Mouse (Mus musculus) embryonic facial prominence, embryonic 12.5 days (tissue): ENCODE results near the gene Tbxa2r. TPM values are rescaled to one million over a fixed set of nuclear protein-coding genes. Genes with fewer than 3 reads are reported as not detected.

Experiments used
- ATAC-seq: fragments of 200-750 bp; cut with Nextera tagmentation; 2 replicates; pipeline ENCODE4 v1.8.0; 2017; ENCODE audit not compliant: insufficient number of reproducible peaks, insufficient read depth, low FRiP score, low TSS enrichment
- H3K27ac ChIP-seq: fragments of 300-500 bp; sonication (generic); 2 replicates; pipeline ENCODE4 v1.5.1; 2016; ENCODE audit warnings: mild to moderate bottlenecking
- H3K27me3 ChIP-seq: fragments of 300-500 bp; sonication (generic); 2 replicates; pipeline ENCODE4 v1.6.1; 2016; ENCODE audit warnings: mild to moderate bottlenecking, moderate library complexity
- H3K36me3 ChIP-seq: fragments of 300-500 bp; sonication (generic); 2 replicates; pipeline ENCODE4 v1.6.1; 2016; ENCODE audit warnings: mild to moderate bottlenecking
- H3K4me1 ChIP-seq: fragments of 300-500 bp; sonication (generic); 2 replicates; pipeline ENCODE4 v1.6.1; 2016
- H3K4me2 ChIP-seq: fragments of 300-500 bp; sonication (generic); replicated peaks from 2 replicates; pipeline ENCODE4 v1.6.1; 2016; ENCODE audit warnings: mild to moderate bottlenecking, moderate library complexity
- H3K4me3 ChIP-seq: fragments of 300-500 bp; sonication (generic); 2 replicates; pipeline ENCODE4 v1.5.1; 2016; ENCODE audit warnings: mild to moderate bottlenecking
- H3K9ac ChIP-seq: fragments of 300-500 bp; sonication (generic); 2 replicates; pipeline ENCODE4 v1.6.1; 2016; ENCODE audit warnings: mild to moderate bottlenecking, moderate library complexity
- H3K9me3 ChIP-seq: fragments of 300-500 bp; sonication (generic); 2 replicates; pipeline ENCODE4 v1.6.1; 2016; ENCODE audit warnings: mild to moderate bottlenecking, moderate library complexity
- WGBS: fragments of 180-500 bp; shearing (Covaris S2); methylation state at CpG from one replicate; pipeline ENCODE4 v1.1.7; 2016; 5-methylcytosine and 5-hydroxymethylcytosine counted together
- polyA plus RNA-seq: library from polyadenylated mRNA; unstranded; fragments of >200 nt; fragmentation: Nextera tagmentation; extraction: Ambion mirVana; gene quantifications from 2 replicates; pipeline ENCODE4 v1.2.1, GENCODE M21; 2016

Gene Tbxa2r
- polyA plus RNA-seq, 1 experiment from 2014 or later = 3.1 TPM

GRCm38 (mm10) chr10:81315587-81315986 lies 12.9 kb upstream of the Tbxa2r start:
- Histone ChIP-seq H3K27me3 (no peaks in the 10 kb centered on the region), H3K36me3 (peaks cover 73% of the 10 kb centered on the region), H3K27ac (no peak overlapping the region), H3K4me2 (no peak overlapping the region), H3K4me1 (peaks cover 26% of the 10 kb centered on the region), H3K9ac (no peak overlapping the region), H3K9me3 (no peaks in the 10 kb centered on the region), H3K4me3 (no peak overlapping the region)
- WGBS = 93% methylated on average over 16 of the region's 16 CpGs
- no peak for ATAC-seq

- WGBS = 45% methylated on average over 16 of the region's 16 CpGs
- Histone ChIP-seq H3K36me3 (peaks cover 64% of the 10 kb centered on the region), H3K27ac (no peak overlapping the region), H3K4me1 (peaks cover 26% of the 10 kb centered on the region), H3K4me2 (peak overlapping the region; percentile 43), H3K9ac (peak overlapping the region; percentile 20), H3K9me3 (no peaks in the 10 kb centered on the region), H3K27me3 (no peaks in the 10 kb centered on the region), H3K4me3 (0 out of 2 replicates have a peak overlapping the region, but pooled peaks have one; percentile 16)
- no peak for ATAC-seq
Observed at GRCm38 (mm10) chr10:81316338-81317060, 12.0 kb upstream of the Tbxa2r start.

GRCm38 (mm10) chr10:81317273-81317672 lies 11.3 kb upstream of the Tbxa2r start:
- H3K4me2 ChIP-seq = peak overlapping the region; percentile 43
- no peak for ATAC-seq
- no peaks in the 10 kb centered on the region for H3K9me3 ChIP-seq
- no peak overlapping the region for H3K27ac ChIP-seq
- peak overlapping the region; percentile 16; the same call in 1 of the 2 replicates for H3K4me3 ChIP-seq
- 16% methylated on average over 20 of the region's 20 CpGs for WGBS
- peak overlapping the region; percentile 20 for H3K9ac ChIP-seq
- H3K4me1 ChIP-seq = peaks cover 32% of the 10 kb centered on the region
- no peaks in the 10 kb centered on the region for H3K27me3 ChIP-seq
- H3K36me3 ChIP-seq = peaks cover 58% of the 10 kb centered on the region

- Histone ChIP-seq H3K4me2 (peak overlapping the region; percentile 61), H3K36me3 (peaks cover 58% of the 10 kb centered on the region), H3K27me3 (no peaks in the 10 kb centered on the region), H3K9ac (peak overlapping the region; percentile 54), H3K4me3 (0 out of 2 replicates have a peak overlapping the region, but pooled peaks have one; percentile 84), H3K4me1 (peaks cover 35% of the 10 kb centered on the region), H3K9me3 (no peaks in the 10 kb centered on the region), H3K27ac (peak overlapping the region; percentile 85; the same call in 1 of the 2 replicates)
- WGBS = 93% methylated on average over 13 of the region's 13 CpGs
- no peak for ATAC-seq
Observed at GRCm38 (mm10) chr10:81318589-81319329, 9.8 kb upstream of the Tbxa2r start.

- peak overlapping the region; percentile 84 for H3K4me3 ChIP-seq
- no peaks in the 10 kb centered on the region for H3K27me3 ChIP-seq
- 42% methylated on average over 8 of the region's 8 CpGs for WGBS
- H3K36me3 ChIP-seq = peaks cover 58% of the 10 kb centered on the region
- no peaks in the 10 kb centered on the region for H3K9me3 ChIP-seq
- H3K4me1 ChIP-seq = peaks cover 35% of the 10 kb centered on the region
- peak overlapping the region; percentile 85 for H3K27ac ChIP-seq
- peak overlapping the region; percentile 61 for H3K4me2 ChIP-seq
- peak overlapping the region; percentile 54 for H3K9ac ChIP-seq
- no peak for ATAC-seq
Observed at GRCm38 (mm10) chr10:81319330-81319699, 9.2 kb upstream of the Tbxa2r start.

- H3K27ac ChIP-seq = peak overlapping the region; percentile 85
- peak overlapping the region; percentile 54 for H3K9ac ChIP-seq
- H3K4me3 ChIP-seq = peak overlapping the region; percentile 84
- peaks cover 35% of the 10 kb centered on the region for H3K4me1 ChIP-seq
- WGBS = 1% methylated on average over 38 of the region's 38 CpGs
- peaks cover 58% of the 10 kb centered on the region for H3K36me3 ChIP-seq
- no peaks in the 10 kb centered on the region for H3K9me3 ChIP-seq
- peak overlapping the region; percentile 61 for H3K4me2 ChIP-seq
- no peaks in the 10 kb centered on the region for H3K27me3 ChIP-seq
- peak; percentile 23 for ATAC-seq
Observed at GRCm38 (mm10) chr10:81319741-81320549, 8.6 kb upstream of the Tbxa2r start.

GRCm38 (mm10) chr10:81320550-81321347 lies 7.8 kb upstream of the Tbxa2r start, which contains the start of gene Cactin:
TSS of gene Cactin (plus strand) at chr10:81321103.
- H3K4me3 ChIP-seq = peak within 1 kb of the TSS; percentile 84
- H3K9me3 ChIP-seq = no peaks in the 10 kb centered on the region
- H3K27me3 ChIP-seq = no peaks in the 10 kb centered on the region
- peak within 1 kb of the TSS; percentile 82 for H3K4me2 ChIP-seq
- peak; percentile 87 for ATAC-seq
- peaks cover 58% of the 10 kb centered on the region for H3K36me3 ChIP-seq
- WGBS = under 1% methylated on average over 68 of the region's 68 CpGs
- H3K4me1 ChIP-seq = peaks cover 35% of the 10 kb centered on the region
- peak within 1 kb of the TSS; percentile 85 for H3K27ac ChIP-seq
- H3K9ac ChIP-seq = peak within 1 kb of the TSS; percentile 82

GRCm38 (mm10) chr10:81321436-81321835 lies 7.1 kb upstream of the Tbxa2r start:
- Histone ChIP-seq H3K27ac (peak overlapping the region; percentile 71), H3K9ac (peak overlapping the region; percentile 82), H3K4me1 (peaks cover 34% of the 10 kb centered on the region), H3K4me2 (peak overlapping the region; percentile 82), H3K4me3 (peak overlapping the region; percentile 84), H3K36me3 (peaks cover 59% of the 10 kb centered on the region), H3K27me3 (no peaks in the 10 kb centered on the region), H3K9me3 (no peaks in the 10 kb centered on the region)
- 4% methylated on average over 20 of the region's 20 CpGs for WGBS
- ATAC-seq = no peak

GRCm38 (mm10) chr10:81322444-81322843 lies 6.1 kb upstream of the Tbxa2r start:
- no peak for ATAC-seq
- no peak overlapping the region for H3K27ac ChIP-seq
- no peaks in the 10 kb centered on the region for H3K27me3 ChIP-seq
- H3K4me1 ChIP-seq = peaks cover 24% of the 10 kb centered on the region
- H3K4me3 ChIP-seq = 0 out of 2 replicates have a peak overlapping the region, but pooled peaks have one; percentile 84
- H3K9me3 ChIP-seq = no peaks in the 10 kb centered on the region
- peaks cover 67% of the 10 kb centered on the region for H3K36me3 ChIP-seq
- peak overlapping the region; percentile 82 for H3K4me2 ChIP-seq
- whole genome bisulfite sequencing = 96% methylated on average over 27 of the region's 27 CpGs
- no peak overlapping the region for H3K9ac ChIP-seq

- Histone ChIP-seq H3K4me3 (no peak overlapping the region), H3K4me2 (no peak overlapping the region), H3K27ac (no peak overlapping the region), H3K4me1 (peaks cover 27% of the 10 kb centered on the region), H3K36me3 (peaks cover 62% of the 10 kb centered on the region), H3K9ac (no peak overlapping the region), H3K9me3 (no peaks in the 10 kb centered on the region), H3K27me3 (no peaks in the 10 kb centered on the region)
- WGBS = 92% methylated on average over 23 of the region's 23 CpGs
- no peak for ATAC-seq
Observed at GRCm38 (mm10) chr10:81323141-81323775, 5.3 kb upstream of the Tbxa2r start.
